Mouse (Mus musculus) hindbrain, embryonic 15.5 days (tissue): ENCODE measurements around the gene Babam2. TPM values are rescaled to one million over a fixed set of nuclear protein-coding genes. Genes with fewer than 3 reads are reported as not detected.
A peak's percentile ranks its signal among the peaks of the same experiment; 100 is the strongest.

Source experiments
- ATAC-seq: fragments of 200-750 bp; cut with Nextera tagmentation; 2 replicates; pipeline ENCODE4 v1.8.0; 2017; ENCODE audit warnings: low read depth, moderate number of reproducible peaks, moderate TSS enrichment; ENCODE audit not compliant: low FRiP score
- H3K27ac ChIP-seq: fragments of 300-500 bp; sonication (generic); replicated peaks from 2 replicates; pipeline ENCODE4 v1.5.1; 2015; ENCODE audit warnings: mild to moderate bottlenecking, inconsistent platforms
- H3K27me3 ChIP-seq: fragments of 300-500 bp; sonication (generic); 2 replicates; pipeline ENCODE4 v1.6.1; 2015; ENCODE audit warnings: control low read depth, inconsistent platforms
- H3K36me3 ChIP-seq: fragments of 300-500 bp; sonication (generic); 2 replicates; pipeline ENCODE4 v1.6.1; 2015; ENCODE audit warnings: control low read depth, inconsistent platforms
- H3K4me1 ChIP-seq: fragments of 300-500 bp; sonication (generic); replicated peaks from 2 replicates; pipeline ENCODE4 v1.6.1; 2015; ENCODE audit warnings: control low read depth, inconsistent platforms
- H3K4me2 ChIP-seq: fragments of 300-500 bp; sonication (generic); 2 replicates; pipeline ENCODE4 v1.6.1; 2015; ENCODE audit warnings: moderate library complexity, mild to moderate bottlenecking, inconsistent platforms
- H3K4me3 ChIP-seq: fragments of 300-500 bp; sonication (generic); 2 replicates; pipeline ENCODE4 v1.5.1; 2015; ENCODE audit warnings: mild to moderate bottlenecking, inconsistent platforms
- H3K9ac ChIP-seq: fragments of 300-500 bp; sonication (generic); 2 replicates; pipeline ENCODE4 v1.6.1; 2015; ENCODE audit warnings: inconsistent platforms
- H3K9me3 ChIP-seq: fragments of 300-500 bp; sonication (generic); 2 replicates; pipeline ENCODE4 v1.6.1; 2016; ENCODE audit warnings: control low read depth, inconsistent platforms
- WGBS: fragments of 180-500 bp; shearing (Covaris S2); methylation state at CpG from one replicate; pipeline ENCODE4 v1.1.7; 2015; 5-methylcytosine and 5-hydroxymethylcytosine counted together
- microRNA-seq: library from miRNA; unstranded; fragments of <30 nt; microRNA quantifications from one replicate; pipeline ENCODE4, GENCODE M21; 2016
- polyA plus RNA-seq: library from polyadenylated mRNA; unstranded; fragments of >200 nt; fragmentation: Nextera tagmentation; extraction: Ambion mirVana; gene quantifications from 2 replicates; pipeline ENCODE4 v1.2.1, GENCODE M21; 2015

The Babam2 gene
- polyA plus RNA-seq, 1 experiment from 2014 or later: 52.8 TPM

DNA sequence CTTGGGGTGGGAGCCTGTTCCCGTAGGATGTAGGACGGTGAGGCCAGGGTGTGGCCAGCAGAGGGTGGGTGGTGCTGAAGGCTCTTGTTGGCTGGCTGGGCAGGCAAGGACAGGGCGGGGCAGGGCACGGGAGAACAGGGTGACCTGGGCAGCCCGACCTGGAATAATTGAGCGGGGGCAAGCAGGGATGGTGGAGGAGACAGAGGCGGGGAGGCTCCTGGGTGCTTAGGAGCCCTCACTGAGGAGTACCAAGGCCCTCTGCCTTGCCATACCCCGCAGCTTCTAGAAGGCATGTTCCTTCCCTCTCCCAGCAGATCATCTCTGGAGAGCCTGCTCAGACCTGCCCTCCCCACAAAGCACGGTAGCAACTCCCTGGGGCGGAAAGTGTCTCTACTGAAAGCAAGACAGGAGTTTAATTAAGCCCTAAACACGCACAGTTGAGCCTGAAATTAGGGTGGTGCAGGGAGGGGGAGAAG, 423.5 kb downstream of the Babam2 start:
- WGBS: 56% methylated on average over 11 of the region's 11 CpGs
- H3K27me3 ChIP-seq: no peaks in the 10 kb centered on the region
- H3K9me3 ChIP-seq: no peaks in the 10 kb centered on the region
- no peak overlapping the region for H3K27ac ChIP-seq
- no peak overlapping the region for H3K4me2 ChIP-seq
- H3K36me3 ChIP-seq: no peaks in the 10 kb centered on the region
- no peak for ATAC-seq
- H3K4me1 ChIP-seq: no peaks in the 10 kb centered on the region
- H3K4me3 ChIP-seq: no peak overlapping the region
- H3K9ac ChIP-seq: no peak overlapping the region

DNA sequence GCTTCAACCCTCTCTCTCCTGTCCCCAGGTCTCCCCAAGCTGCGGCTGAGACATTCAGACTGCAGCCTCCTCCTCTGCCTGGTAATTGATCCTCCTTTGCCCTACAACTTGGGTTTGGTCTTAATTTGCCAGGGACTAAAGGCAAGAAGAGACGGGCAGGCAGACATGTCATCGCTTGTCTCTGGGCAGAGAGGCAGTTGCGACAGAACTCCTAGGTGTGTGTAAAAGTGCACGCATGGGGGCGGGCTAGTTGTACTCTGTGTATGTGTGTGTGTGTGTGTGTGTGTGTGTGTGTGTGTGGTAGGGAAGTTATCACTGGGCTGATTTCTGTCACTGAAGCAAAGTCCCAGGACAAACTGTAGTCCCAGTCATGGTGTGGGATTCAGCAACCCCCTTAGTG, 424.5 kb downstream of the Babam2 start:
- ATAC-seq: no peak
- Histone ChIP-seq H3K4me3 (no peak overlapping the region), H3K27me3 (no peaks in the 10 kb centered on the region), H3K9me3 (no peaks in the 10 kb centered on the region), H3K36me3 (no peaks in the 10 kb centered on the region), H3K27ac (no peak overlapping the region), H3K9ac (no peak overlapping the region), H3K4me1 (no peaks in the 10 kb centered on the region), H3K4me2 (no peak overlapping the region)
- 91% methylated on average over 6 of the region's 6 CpGs for WGBS

DNA sequence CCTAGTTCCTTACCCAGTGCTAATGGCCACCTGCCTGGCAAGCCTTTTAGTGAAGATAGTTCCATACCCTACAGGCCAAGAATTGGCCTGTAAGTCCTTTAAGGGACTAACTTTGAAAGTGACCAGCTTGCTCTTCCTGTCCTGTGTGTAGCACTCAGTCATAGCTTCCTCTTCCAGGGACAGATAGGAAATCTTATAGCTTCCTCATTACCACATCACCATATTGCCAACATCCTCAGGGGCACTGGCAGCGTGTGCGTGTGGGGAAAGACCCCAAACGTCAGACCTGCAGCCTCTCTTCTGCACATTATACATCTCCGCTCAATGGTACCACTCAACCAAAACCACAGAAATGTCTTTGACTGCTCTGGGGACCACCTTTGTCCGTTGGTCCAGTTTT, 424.9 kb downstream of the Babam2 start:
- H3K9me3 ChIP-seq: no peaks in the 10 kb centered on the region
- no peak overlapping the region for H3K4me3 ChIP-seq
- H3K4me1 ChIP-seq: no peaks in the 10 kb centered on the region
- H3K27me3 ChIP-seq: no peaks in the 10 kb centered on the region
- ATAC-seq: no peak
- 83% methylated on average over 5 of the region's 5 CpGs for WGBS
- H3K27ac ChIP-seq: no peak overlapping the region
- no peak overlapping the region for H3K9ac ChIP-seq
- H3K4me2 ChIP-seq: no peak overlapping the region
- no peaks in the 10 kb centered on the region for H3K36me3 ChIP-seq

DNA sequence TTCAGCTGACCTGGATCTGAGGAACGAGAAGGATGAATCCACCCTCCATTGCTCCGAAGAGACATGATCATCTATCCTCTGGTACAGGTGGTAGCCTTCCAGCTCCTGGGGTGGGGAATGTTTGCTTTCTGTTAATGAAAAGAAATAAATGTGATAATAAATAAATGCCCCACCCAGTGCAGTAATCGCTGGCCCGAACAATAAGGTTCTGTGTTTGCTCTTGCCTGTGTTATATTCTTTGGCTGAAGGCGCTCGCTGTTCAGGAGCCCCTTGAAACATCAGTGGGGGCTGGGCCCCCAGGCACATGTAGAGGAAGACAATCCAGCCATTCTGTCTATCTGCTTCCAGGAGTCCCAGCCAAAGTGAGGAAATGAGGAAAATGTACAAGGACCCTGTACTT, 427.5 kb downstream of the Babam2 start:
- H3K27me3 ChIP-seq: no peaks in the 10 kb centered on the region; the same call in 1 of the 2 replicates
- no peak overlapping the region for H3K27ac ChIP-seq
- H3K36me3 ChIP-seq: no peaks in the 10 kb centered on the region
- WGBS: 91% methylated on average over 6 of the region's 6 CpGs
- no peak overlapping the region for H3K4me2 ChIP-seq
- H3K4me3 ChIP-seq: no peak overlapping the region
- H3K9me3 ChIP-seq: no peaks in the 10 kb centered on the region
- H3K9ac ChIP-seq: no peak overlapping the region
- no peak for ATAC-seq
- H3K4me1 ChIP-seq: no peaks in the 10 kb centered on the region

DNA sequence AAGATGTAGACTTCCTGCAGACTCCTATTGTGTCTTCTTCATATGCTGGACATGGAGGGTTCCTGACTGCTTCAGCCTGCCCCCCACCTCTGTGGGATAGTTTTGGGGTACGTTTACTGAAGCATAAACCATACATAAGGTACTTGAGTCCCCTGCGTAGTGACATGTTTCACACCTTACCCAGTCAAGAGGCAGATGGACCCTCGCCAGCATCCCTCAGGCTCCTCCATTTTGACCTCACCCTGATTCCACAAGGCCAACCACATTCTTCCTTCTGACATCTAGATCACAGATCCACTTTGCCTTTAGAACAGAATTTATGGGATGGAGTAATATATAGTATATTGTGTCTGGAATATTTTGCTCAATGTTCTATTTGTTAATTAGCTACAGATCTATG, 429.7 kb downstream of the Babam2 start:
- H3K9me3 ChIP-seq: no peaks in the 10 kb centered on the region
- no peaks in the 10 kb centered on the region for H3K4me1 ChIP-seq
- ATAC-seq: no peak
- H3K27ac ChIP-seq: no peak overlapping the region
- H3K4me2 ChIP-seq: no peak overlapping the region
- H3K4me3 ChIP-seq: no peak overlapping the region
- WGBS: 50% methylated on average over 3 of the region's 3 CpGs
- H3K36me3 ChIP-seq: no peaks in the 10 kb centered on the region
- no peak overlapping the region for H3K9ac ChIP-seq
- peaks cover 9% of the 10 kb centered on the region for H3K27me3 ChIP-seq

DNA sequence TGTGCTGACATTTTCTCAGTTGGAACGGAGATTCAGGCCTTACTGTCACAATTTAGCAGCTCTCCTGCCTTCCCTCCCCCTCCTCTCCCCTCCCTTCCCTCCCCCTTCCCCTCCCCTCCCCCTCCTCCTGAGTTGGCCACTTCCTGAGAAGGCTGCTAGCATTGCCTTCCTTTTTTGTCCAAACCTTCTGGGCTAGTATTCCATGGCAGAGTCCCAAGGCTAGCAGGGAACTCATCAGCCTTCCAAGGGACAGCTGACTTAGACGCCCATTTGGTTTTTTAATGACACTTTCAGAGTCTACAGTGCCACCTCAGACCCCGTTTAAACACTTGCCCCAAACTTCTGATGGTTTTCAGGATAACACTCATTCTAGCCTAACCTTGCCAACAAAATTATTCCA, 430.4 kb downstream of the Babam2 start:
- Histone ChIP-seq H3K9me3 (no peaks in the 10 kb centered on the region), H3K4me3 (no peak overlapping the region), H3K27ac (no peak overlapping the region), H3K36me3 (no peaks in the 10 kb centered on the region), H3K4me2 (no peak overlapping the region), H3K4me1 (peaks cover 3% of the 10 kb centered on the region), H3K9ac (no peak overlapping the region), H3K27me3 (peaks cover 9% of the 10 kb centered on the region)
- WGBS: 65% methylated on average over 3 of the region's 3 CpGs
- ATAC-seq: no peak

DNA sequence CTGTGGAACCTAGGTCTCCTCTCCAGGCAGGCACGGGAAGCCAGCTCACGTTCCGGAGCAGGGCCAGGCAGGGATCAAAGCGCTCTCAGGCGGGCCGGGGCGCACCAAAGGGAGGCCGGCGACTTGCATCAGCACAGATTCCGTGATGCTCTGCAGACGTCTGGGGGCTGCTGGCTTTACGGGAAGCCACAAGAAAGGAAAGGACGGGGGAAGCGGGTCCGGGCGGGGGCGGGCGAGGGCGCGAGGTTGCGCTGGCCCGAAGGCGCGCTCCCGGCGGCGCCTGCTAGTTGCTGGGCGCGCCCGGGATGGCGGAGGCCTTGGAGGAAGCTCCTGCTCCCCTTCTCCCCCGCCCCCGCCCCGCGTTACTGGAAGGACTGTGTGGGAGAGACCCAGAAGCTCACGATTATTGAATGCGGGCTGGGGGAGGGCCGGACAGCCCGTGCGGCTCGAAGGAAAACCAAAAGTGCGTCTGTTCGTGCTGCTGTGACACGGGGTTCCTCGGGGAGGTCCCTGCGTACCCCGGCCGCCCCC, 435.6 kb downstream of the Babam2 start:
- Histone ChIP-seq H3K9ac (peak overlapping the region; percentile 47), H3K27me3 (peaks cover 29% of the 10 kb centered on the region), H3K27ac (peak overlapping the region; percentile 47), H3K4me1 (peaks cover 31% of the 10 kb centered on the region), H3K9me3 (no peaks in the 10 kb centered on the region), H3K36me3 (no peaks in the 10 kb centered on the region), H3K4me3 (peak overlapping the region; percentile 56), H3K4me2 (peak overlapping the region; percentile 81)
- ATAC-seq: peak; percentile 6; the same call in 1 of the 2 replicates
- WGBS: under 1% methylated on average over 42 of the region's 48 CpGs

DNA sequence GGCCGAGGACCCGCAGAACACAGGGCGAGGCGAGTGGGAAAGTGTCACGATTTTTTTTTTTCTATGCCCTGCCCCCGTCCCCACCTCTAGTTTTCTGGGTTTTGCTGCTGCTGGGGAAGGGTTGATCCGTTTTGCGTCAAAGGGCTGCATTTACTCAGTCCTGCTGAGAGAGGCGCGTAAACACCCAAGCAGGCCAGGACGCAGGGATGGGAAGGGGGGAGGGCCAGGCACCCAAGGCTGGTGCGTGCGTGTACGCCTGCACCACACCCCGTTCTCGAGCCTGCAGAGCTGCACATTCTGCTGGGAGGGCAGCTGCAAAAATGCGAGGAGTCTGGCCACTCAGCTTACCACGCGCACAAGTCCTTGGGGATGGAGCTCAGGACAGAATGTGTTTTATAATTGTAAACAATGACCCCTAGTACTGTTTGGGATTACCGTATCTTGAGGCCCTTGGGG, 436.1 kb downstream of the Babam2 start:
- H3K4me3 ChIP-seq: peak overlapping the region; percentile 56
- peaks cover 34% of the 10 kb centered on the region for H3K27me3 ChIP-seq
- peaks cover 31% of the 10 kb centered on the region for H3K4me1 ChIP-seq
- no peak for ATAC-seq
- under 1% methylated on average over 20 of the region's 20 CpGs for WGBS
- H3K27ac ChIP-seq: 0 out of 2 replicates have a peak overlapping the region, but pooled peaks have one; percentile 47
- H3K4me2 ChIP-seq: peak overlapping the region; percentile 81
- H3K9ac ChIP-seq: peak overlapping the region; percentile 47
- H3K9me3 ChIP-seq: no peaks in the 10 kb centered on the region
- no peaks in the 10 kb centered on the region for H3K36me3 ChIP-seq

DNA sequence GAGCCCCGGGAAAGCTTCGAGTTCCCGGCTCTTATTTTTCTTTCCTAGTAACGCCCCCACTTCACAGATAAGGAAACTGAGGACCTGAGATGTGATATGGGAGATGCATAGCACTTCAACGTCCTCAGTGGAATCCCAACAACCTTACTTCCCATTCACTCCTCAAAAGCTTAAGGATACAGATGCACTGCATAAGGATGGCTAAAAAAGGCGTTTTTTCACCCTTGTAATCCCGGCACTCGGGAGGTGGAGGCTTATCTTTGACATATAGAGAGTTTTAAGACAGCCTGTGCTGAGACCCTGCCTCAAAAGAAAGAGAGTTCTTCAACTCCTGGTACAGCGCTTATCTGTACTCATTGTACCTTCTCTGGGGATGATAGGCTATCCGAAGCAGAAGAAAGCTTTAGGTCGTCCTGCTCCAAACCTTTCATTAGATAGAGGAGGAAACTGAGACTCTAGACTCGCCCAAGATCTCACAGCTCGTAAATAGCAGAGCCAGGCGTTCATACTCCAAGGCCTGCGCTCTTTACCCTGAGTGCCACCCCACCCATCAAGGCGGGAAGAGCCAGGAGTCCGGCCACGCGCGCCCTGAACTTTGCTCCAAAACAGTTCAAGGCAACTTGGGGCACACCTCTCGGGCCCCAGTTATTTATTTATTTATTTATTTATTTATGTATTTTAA, 436.7 kb downstream of the Babam2 start:
- Histone ChIP-seq H3K9ac (peak overlapping the region; percentile 53), H3K4me1 (peaks cover 31% of the 10 kb centered on the region), H3K9me3 (no peaks in the 10 kb centered on the region), H3K4me2 (peak overlapping the region; percentile 81), H3K27me3 (peaks cover 36% of the 10 kb centered on the region), H3K4me3 (peak overlapping the region; percentile 56), H3K36me3 (no peaks in the 10 kb centered on the region), H3K27ac (no peak overlapping the region)
- WGBS: 2% methylated on average over 21 of the region's 21 CpGs
- no peak for ATAC-seq

Small RNA genes within 50 kb of the gene (microRNA-seq; reads per million reads assigned to microRNA genes)
- gene Mir3473e: not detected

Other genes starting within 250 kb of the Babam2 start
- 113 and 117 TPM in 2 replicates for gene Zfp512, start 245.3 kb upstream of the Babam2 start, polyA plus RNA-seq
- gene 4930548H24Rik, start 211.9 kb upstream of the Babam2 start, polyA plus RNA-seq: not detected in 2 replicates
- 80.6 and 85.6 TPM in 2 replicates for gene Gpn1, start 202.9 kb upstream of the Babam2 start, polyA plus RNA-seq
- 31.8 and 32.0 TPM in 2 replicates for gene Slc4a1ap, start 170.7 kb upstream of the Babam2 start, polyA plus RNA-seq
- 24.4 and 25.9 TPM in 2 replicates for gene Supt7l, start 169.9 kb upstream of the Babam2 start, polyA plus RNA-seq
- 213 and 230 TPM in 2 replicates for gene Mrpl33, start 100.7 kb upstream of the Babam2 start, polyA plus RNA-seq
- gene Rbks, start 57 bp upstream of the Babam2 start, polyA plus RNA-seq: 2.2 and 3.0 TPM in 2 replicates